In genomic region chr3:21638886-21639285, GRCm38 (mm10) we compare ENCODE assay signal across 11 mouse cellular contexts.
A peak's percentile ranks its signal among the peaks of the same experiment; 100 is the strongest.
DNase-seq lines count a peak whose midpoint lies in the region; ATAC-seq lines count a peak whose summit lies in the region.
"Had no signal": no experiment of that assay in that cellular context is flagged by ENCODE, and none has a peak within 500 bp of the region (broad histone marks: within the 10 kb centered on the region; RNA-seq: fewer than 3 reads in every experiment).

No protein-coding gene starts in this region.

- DNase-seq in frontal cortex, postnatal 36 days (ENCODE audit: low spot score in 2 of 2) = no peak
- DNase-seq in retina, postnatal 1 day = peak; percentile 7
- DNase-seq in retina, embryonic 14.5 days (ENCODE audit: low spot score) = no peak
- peak; percentile 59 to 71 for DNase-seq in cerebellum, postnatal 25 days
- peak; percentile 49 for DNase-seq in thymus, postnatal 14 days
- no peak for DNase-seq in neural tube, embryonic 10.5 days (ENCODE audit: extremely low spot score, low spot score)
- DNase-seq in layer of hippocampus, adult 9-11 months = no peak
- DNase-seq: B cell, adult 2 months; lung, adult 18-20 months had no signal

- peak; percentile 59; the same call in 1 of the 2 replicates for ATAC-seq in frontal cortex, adult (ENCODE audit: low TSS enrichment)
- ATAC-seq: inflammation-experienced regulatory T-cells, adult 6 months had no signal

Comparison
In these comparisons a context has a peak if more than half of its experiments do, and no peak if none do; other contexts are left out.
1. DNase-seq: peak in retina, postnatal 1 day (single experiment), cerebellum, postnatal 25 days (2 of 2) and thymus, postnatal 14 days (single experiment); none in frontal cortex, postnatal 36 days (0 of 2), retina, embryonic 14.5 days (single experiment), neural tube, embryonic 10.5 days (single experiment) and layer of hippocampus, adult 9-11 months (single experiment).